Mouse (Mus musculus) G1E (cell line): ENCODE results near the gene Arhgef18. TPM values are rescaled to one million over a fixed set of nuclear protein-coding genes. Genes with fewer than 3 reads are reported as not detected.
A peak's percentile ranks its signal among the peaks of the same experiment; 100 is the strongest.

Source experiments
- ATAC-seq: 2 replicates; pipeline ENCODE4 v1.8.0; 2016; ENCODE audit warnings: mild to moderate bottlenecking; ENCODE audit not compliant: insufficient number of reproducible peaks, poor library complexity, low FRiP score, severe bottlenecking; ENCODE audit errors: extremely low read depth
- DNase-seq: peaks from one replicate; pipeline ENCODE4 v3.0.0; 2012; ENCODE audit warnings: low spot score
- H3K27me3 ChIP-seq: 2 replicates; pipeline ENCODE4 v1.6.1; 2012; ENCODE audit warnings: mild to moderate bottlenecking, low read length, inconsistent platforms; ENCODE audit not compliant: insufficient read depth
- H3K36me3 ChIP-seq: replicated peaks from 2 replicates; pipeline ENCODE3; 2012; ENCODE audit warnings: mild to moderate bottlenecking, inconsistent platforms
- H3K4me1 ChIP-seq: 2 replicates; pipeline ENCODE4 v1.6.1; 2012; ENCODE audit warnings: low read depth, low read length, inconsistent platforms, mixed read lengths; ENCODE audit not compliant: insufficient read depth
- H3K4me3 ChIP-seq: 2 replicates; pipeline ENCODE4 v1.5.1; 2012; ENCODE audit warnings: low read depth, mild to moderate bottlenecking, inconsistent platforms, low read length, moderate library complexity, mixed read lengths
- H3K9me3 ChIP-seq: replicated peaks from 2 replicates; pipeline ENCODE4 v1.6.1; 2012; ENCODE audit warnings: inconsistent platforms
- CTCF ChIP-seq: IDR thresholded peaks from 2 replicates; pipeline ENCODE4 v1.5.1; 2012; ENCODE audit warnings: low read depth, low read length, inconsistent platforms, mixed read lengths
- GATA1 ChIP-seq: IDR thresholded peaks from 2 replicates; pipeline ENCODE4 v1.6.1; 2012; ENCODE audit warnings: borderline replicate concordance, low read length, inconsistent platforms, mixed read lengths
- GATA2 ChIP-seq: IDR thresholded peaks from 2 replicates; pipeline ENCODE4 v1.6.1; 2012; ENCODE audit warnings: low read depth, low read length, inconsistent platforms, borderline replicate concordance
- POLR2AphosphoS5 ChIP-seq: IDR thresholded peaks from 2 replicates; pipeline ENCODE4 v1.6.1; 2012; ENCODE audit warnings: low read depth, low read length, inconsistent platforms; ENCODE audit not compliant: insufficient replicate concordance
- TAL1 ChIP-seq: conservative IDR thresholded peaks from 2 replicates; pipeline ENCODE4 v1.6.1; 2012; ENCODE audit warnings: low read depth, low read length, inconsistent platforms, mixed read lengths
- polyA plus RNA-seq: library from polyadenylated mRNA; stranded (reverse); fragments of >175 nt; gene quantifications from 2 replicates; pipeline ENCODE4 v1.2.3, GENCODE M21; 2012
- total RNA-seq, 2 experiments: library from RNA; stranded (forward) in 1 of 2; stranded (reverse) in 1 of 2; fragments of 200-1000 nt in 1 of 2; fragments of >200 nt in 1 of 2; fragmentation: Nextera tagmentation in 1 of 2; gene quantifications; 2 replicates each; pipeline ENCODE4 v1.2.3; 2014 to 2017

Gene Arhgef18
- total and polyA plus RNA-seq, 3 experiments, result 13.0 to 37.6 (median 13.3) TPM

DNA sequence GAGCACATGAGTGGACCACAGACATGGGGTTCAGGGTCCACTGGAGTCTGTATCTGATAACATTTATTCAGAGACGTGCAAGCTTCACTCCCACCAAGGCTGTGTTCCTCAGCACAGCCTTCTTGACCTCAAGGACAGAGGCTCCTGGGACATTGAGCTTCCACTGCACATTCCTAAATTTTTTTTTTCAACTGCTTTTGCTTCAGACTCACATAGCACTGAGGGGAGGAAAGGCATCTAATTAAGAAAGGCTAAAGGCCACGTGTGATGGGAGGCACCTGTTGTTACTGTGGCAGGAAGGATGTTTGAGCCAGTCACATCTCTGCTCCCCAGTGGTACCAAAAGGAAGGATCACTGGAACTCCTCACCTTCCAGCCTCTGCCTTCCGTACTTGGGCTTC lies 38.3 kb downstream of the Arhgef18 start:
- no peaks in the 10 kb centered on the region for H3K9me3 ChIP-seq
- peaks cover 33% of the 10 kb centered on the region for H3K4me1 ChIP-seq
- DNase-seq (no peak), ATAC-seq (no peak)
- TF ChIP-seq CTCF (no peak), GATA1 (no peak), GATA2 (no peak), TAL1 (no peak), POLR2AphosphoS5 (no peak)
- H3K36me3 ChIP-seq, result peaks cover 96% of the 10 kb centered on the region
- no peaks in the 10 kb centered on the region for H3K27me3 ChIP-seq
- no peak overlapping the region for H3K4me3 ChIP-seq

DNA sequence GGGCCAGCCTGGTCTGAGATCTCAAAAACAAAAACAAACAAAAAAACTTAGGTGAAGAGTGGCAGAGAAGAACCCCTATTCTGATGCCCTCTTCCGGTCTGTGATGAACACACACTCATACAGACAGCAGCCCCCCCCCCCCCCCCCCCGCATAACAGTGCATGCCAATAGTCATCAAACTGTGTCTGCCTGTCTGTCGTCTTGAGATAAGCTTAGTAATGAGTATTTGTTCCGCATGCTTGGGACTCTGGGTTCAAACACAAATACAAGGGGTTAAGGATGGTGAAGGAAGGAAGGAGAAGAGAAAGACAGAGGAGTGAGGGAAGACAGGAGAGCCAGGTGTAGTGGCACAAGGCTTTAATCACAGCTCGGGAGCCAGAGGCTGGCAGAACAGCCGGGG lies 43.7 kb downstream of the Arhgef18 start:
- H3K4me3 ChIP-seq, result no peak overlapping the region
- TF ChIP-seq GATA1 (no peak), GATA2 (no peak), CTCF (no peak), TAL1 (0 out of 2 replicates have a peak, but pooled peaks have one; percentile 21)
- H3K9me3 ChIP-seq, result no peaks in the 10 kb centered on the region
- ATAC-seq, result peak; percentile 67
- H3K4me1 ChIP-seq, result peaks cover 41% of the 10 kb centered on the region
- peaks cover 93% of the 10 kb centered on the region for H3K36me3 ChIP-seq
- DNase-seq, result peak; percentile 32
- H3K27me3 ChIP-seq, result no peaks in the 10 kb centered on the region

DNA sequence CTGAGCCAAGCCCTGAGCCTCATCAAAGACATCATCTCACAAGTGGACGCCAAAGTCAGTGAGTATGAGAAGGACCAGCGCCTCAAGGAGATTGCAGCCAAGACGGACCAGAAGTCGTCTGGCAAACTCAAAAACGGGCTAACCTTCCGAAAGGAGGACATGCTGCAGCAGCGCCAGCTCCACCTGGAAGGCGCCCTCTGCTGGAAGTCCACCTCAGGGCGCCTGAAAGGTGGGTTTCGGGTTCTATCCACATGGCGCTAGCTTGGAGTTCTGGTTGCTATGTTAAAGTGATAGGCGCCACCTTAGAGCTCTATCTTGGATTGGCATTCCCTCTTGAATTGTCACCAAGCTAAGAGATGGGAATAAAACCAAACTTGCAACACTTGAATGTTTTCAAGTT lies 46.7 kb downstream of the Arhgef18 start:
- TF ChIP-seq POLR2AphosphoS5 (no peak), GATA1 (no peak), GATA2 (no peak), CTCF (0 out of 2 replicates have a peak, but pooled peaks have one; percentile 16), TAL1 (no peak)
- no peaks in the 10 kb centered on the region for H3K9me3 ChIP-seq
- H3K4me1 ChIP-seq, result peaks cover 34% of the 10 kb centered on the region
- ATAC-seq, result no peak
- peaks cover 91% of the 10 kb centered on the region for H3K36me3 ChIP-seq
- no peaks in the 10 kb centered on the region for H3K27me3 ChIP-seq
- DNase-seq, result no peak
- no peak overlapping the region for H3K4me3 ChIP-seq

DNA sequence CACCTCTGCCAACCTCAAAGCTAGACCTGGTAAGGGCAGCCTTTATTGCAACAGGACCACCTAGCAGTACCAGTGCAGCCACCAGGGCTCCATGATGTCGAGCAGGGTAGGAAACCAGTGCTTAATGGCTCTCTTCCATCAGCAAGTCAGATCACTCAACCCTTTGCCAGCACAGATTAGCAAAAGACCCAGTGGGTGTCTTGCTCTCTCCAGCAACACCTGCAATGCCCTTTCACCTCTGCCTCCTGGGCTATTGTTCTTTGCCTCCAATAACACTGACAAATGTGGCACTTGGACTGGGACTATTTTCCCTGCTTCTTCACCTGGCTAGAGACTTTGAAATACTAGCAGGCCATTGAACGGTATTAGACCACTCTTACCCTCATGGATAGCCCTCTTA lies 56.4 kb downstream of the Arhgef18 start:
- H3K9me3 ChIP-seq, result no peaks in the 10 kb centered on the region
- no peak overlapping the region for H3K4me3 ChIP-seq
- ATAC-seq (no peak), DNase-seq (no peak)
- no peaks in the 10 kb centered on the region for H3K27me3 ChIP-seq
- TF ChIP-seq CTCF, result no peak
- no peak for TF ChIP-seq TAL1
- no peak for TF ChIP-seq GATA1
- TF ChIP-seq GATA2, result no peak
- peaks cover 6% of the 10 kb centered on the region for H3K4me1 ChIP-seq
- peaks cover 99% of the 10 kb centered on the region for H3K36me3 ChIP-seq

DNA sequence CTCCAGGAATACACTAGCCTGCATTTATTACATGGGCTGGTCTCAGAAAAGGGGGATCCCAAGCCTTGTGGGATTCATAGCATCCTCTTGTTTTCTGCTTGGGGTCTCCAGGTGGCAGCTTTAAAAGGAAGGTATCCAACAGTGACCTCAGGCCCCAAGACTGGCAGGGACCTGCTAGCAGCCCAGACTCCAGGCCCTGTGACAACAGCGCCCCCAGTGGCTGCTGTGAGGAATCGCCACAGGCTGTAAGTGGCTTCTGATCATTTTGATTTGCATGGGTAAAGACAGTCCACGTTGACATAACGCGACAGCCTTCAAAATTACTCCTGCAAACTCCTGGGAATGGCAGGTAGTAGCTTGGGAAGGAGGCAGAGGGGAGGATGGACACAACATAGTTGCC lies 57.9 kb downstream of the Arhgef18 start:
- H3K27me3 ChIP-seq, result no peaks in the 10 kb centered on the region
- peaks cover 100% of the 10 kb centered on the region for H3K36me3 ChIP-seq
- H3K4me1 ChIP-seq, result peaks cover 6% of the 10 kb centered on the region
- ATAC-seq, result peak; percentile 65
- TF ChIP-seq GATA2 (no peak), CTCF (peak; percentile 95)
- no peaks in the 10 kb centered on the region for H3K9me3 ChIP-seq
- DNase-seq, result peak; percentile 64
- H3K4me3 ChIP-seq, result no peak overlapping the region

DNA sequence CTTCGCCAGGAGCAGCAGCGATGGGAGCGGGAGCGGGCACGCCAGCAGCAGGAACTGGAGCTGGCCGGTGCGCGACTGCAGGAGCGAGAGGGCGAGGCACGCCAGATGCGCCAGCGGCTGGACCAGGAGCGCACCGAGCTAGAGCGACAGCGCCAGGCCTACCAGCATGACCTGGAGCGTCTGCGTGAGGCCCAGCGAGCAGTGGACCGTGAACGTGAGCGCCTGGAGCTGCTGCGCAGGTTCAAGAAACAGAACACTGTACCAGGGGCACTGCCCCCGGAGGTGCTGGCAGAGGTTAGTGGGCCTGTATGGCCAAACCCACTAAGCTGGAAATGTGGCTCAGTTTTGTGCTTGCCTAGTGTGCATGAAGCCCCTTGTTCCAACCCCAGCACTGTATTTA lies 59.2 kb downstream of the Arhgef18 start:
- Histone ChIP-seq H3K27me3 (no peaks in the 10 kb centered on the region), H3K4me3 (no peak overlapping the region), H3K9me3 (no peaks in the 10 kb centered on the region), H3K36me3 (peaks cover 99% of the 10 kb centered on the region), H3K4me1 (peaks cover 6% of the 10 kb centered on the region)
- TF ChIP-seq POLR2AphosphoS5 (no peak), GATA1 (no peak), TAL1 (no peak)
- no peak for ATAC-seq
- no peak for DNase-seq

DNA sequence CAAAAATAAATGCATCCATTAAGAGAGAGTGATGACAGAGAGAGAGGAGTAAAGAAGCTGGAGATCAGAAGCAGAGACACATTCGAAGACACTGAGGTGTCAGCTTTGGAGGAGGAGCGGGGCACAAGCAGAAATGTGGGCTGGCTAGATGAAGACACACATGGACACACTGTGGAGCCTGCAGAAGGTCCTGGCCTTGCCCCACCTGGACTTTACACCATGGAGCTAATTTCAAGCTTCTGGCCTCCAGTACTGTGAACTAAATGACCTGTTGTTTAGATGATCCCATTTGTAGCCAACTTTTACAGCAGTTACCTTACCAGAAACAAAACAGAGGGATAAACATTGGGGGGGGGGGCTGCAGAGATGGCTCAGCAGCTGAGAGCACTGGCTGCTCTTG lies 70.4 kb downstream of the Arhgef18 start:
- DNase-seq, result no peak
- Histone ChIP-seq H3K4me1 (peaks cover 24% of the 10 kb centered on the region), H3K9me3 (no peaks in the 10 kb centered on the region), H3K27me3 (no peaks in the 10 kb centered on the region), H3K4me3 (no peak overlapping the region), H3K36me3 (peaks cover 46% of the 10 kb centered on the region)
- TF ChIP-seq GATA1 (no peak), TAL1 (no peak), GATA2 (no peak), POLR2AphosphoS5 (no peak), CTCF (no peak)
- no peak for ATAC-seq
